Mouse (Mus musculus) ES-E14 (cell line): ENCODE results near the gene Ghr.

ENCODE experiments used
- CHD2 ChIP-seq: IDR thresholded peaks from 2 replicates; pipeline ENCODE4 v1.6.1; 2014; ENCODE audit warnings: mild to moderate bottlenecking, low read depth, low read length, inconsistent platforms
- HCFC1 ChIP-seq: IDR thresholded peaks from 2 replicates; pipeline ENCODE4 v1.6.1; 2012; ENCODE audit warnings: low read length, inconsistent platforms, borderline replicate concordance; ENCODE audit not compliant: insufficient read depth
- ZNF384 ChIP-seq: IDR thresholded peaks from 2 replicates; pipeline ENCODE4 v1.6.1; 2012; ENCODE audit warnings: low read depth, low read length, inconsistent platforms

- no peak for TF ChIP-seq ZNF384
- no peak for TF ChIP-seq CHD2
- TF ChIP-seq HCFC1 = no peak
Observed at GRCm38 (mm10) chr15:3563473-3563872, 19.8 kb downstream of the Ghr start.
